Mouse (Mus musculus): ENCODE results near the gene Nup210.

Gene Nup210

DNA sequence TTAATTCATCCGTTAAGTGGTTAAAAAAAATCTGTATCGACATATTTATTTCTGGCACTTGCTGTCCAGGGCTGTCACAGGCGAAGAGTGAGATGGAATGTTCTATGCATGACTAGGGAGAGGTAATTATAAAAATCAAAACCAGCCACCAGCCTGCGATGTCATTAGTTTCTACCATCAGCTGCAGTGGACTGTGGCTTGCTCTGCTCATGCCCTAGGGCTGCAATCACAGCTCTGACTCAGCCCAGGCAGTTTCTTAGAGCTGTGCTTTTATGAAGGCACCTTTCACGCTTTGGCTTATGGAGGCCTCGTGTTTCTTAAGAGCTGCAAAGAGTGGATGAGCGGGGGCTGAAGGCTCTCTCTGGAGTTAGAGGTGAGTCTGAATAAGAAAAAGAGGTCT is 95.8 kb downstream of the Nup210 start:
- DNase-seq (ENCODE audit: low read depth, low spot score): no peak

DNA sequence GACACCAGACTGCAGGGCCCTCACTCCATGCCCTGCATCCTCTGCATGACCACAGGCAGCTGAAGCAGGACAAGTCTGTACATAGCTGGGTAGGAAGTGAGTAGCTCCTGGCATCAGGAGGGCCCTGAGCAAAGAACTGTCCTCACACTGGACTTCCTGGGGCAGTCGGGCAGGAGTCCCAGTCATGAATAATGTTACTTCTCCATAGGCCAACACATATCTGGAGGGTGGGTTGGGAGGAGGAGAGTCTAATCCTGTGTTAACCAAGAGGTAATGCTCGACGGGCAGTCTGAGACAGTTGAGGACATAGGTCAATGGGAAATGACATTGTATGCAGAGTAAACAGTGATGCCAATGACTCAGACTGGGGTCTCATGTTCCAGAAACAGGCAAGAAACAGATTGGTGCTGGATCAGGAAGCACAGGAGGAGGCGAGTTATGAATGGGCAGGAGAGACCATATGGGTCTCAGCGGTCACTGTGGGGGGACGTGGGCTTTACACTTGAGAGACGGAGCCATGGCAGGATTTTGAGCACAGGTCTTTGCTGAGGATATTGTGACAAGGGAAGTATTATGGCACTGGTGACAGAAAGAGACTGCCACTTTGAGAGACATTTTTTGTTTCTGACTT is 99.9 kb downstream of the Nup210 start:
- DNase-seq (ENCODE audit: low read depth, low spot score): no peak

DNA sequence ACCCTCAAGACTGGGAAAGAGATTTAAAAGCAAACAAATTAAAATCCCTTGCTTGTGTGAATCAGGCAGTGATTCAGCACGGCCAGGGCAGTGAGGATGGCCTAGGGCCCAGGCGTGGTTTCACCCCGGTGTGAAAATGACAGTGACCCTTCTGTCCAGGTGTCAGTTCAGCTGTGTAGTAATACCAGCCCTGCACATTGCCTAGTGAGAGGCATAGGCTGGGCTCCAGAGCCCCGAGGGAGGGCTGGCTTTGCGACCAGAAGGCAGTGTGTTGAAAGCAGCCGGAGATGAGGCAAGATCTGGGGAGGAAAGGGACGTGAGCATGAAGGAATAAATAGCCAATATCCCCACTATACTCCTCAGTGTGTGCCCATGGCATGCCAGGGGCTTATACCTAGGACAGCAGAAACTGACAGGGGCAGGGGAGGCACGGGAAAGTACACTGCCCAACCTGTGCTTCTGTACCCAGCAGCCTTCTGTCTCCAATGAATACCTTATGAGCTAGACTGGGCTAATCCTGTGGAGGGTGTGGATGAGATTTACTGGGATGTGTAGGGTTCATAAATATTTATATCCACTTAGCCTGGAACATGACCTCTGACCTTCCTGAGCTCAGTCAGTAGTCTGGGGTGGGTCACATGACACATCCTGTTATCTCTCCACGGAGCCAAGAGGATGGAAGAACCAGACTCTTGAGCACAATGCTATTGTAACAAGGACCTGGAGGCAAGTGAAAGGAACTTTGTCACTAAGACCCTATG is 102.3 kb downstream of the Nup210 start:
- DNase-seq (ENCODE audit: low read depth, low spot score): no peak

DNA sequence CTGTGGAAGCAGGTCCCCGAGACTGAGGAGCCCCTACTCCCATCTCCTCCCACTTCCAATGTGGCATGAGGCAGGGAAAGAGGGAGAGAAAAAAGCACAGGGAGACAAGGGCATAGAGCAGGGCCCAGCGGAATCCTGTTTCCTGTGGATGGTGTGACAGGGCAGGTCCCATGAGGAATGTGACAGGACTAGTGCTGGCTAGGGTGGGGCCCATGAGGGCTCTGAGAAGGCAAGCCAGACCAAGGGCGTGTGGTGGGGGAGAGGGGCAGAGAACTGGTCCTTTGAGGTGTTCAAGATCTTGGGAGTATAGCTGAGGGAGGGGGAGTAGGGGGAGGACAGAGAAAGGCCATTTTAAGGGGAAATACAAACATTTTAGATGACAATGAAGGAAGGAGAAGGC is 104.2 kb downstream of the Nup210 start:
- DNase-seq (ENCODE audit: low read depth, low spot score): no peak

DNA sequence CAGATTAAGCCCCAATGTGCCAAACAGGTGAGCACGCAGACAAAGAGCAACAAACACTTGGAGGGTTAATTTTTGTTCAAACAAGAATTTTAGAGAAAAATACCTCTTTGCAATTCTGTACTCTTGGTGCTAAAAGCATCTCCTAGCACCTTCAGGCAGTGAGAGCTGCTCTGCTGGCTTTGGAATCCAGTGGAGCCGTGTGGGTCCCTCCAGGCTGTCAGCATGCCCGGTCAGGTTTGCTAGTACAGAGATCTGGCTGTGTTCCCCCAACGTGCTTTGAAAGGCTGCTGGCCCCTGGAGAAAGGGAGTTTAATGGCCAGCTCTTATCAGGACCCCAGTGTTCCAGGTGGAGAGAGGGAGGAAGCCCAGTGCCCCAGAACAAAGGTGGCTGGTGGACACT is 105.1 kb downstream of the Nup210 start:
- no peak for DNase-seq (ENCODE audit: low read depth, low spot score)

DNA sequence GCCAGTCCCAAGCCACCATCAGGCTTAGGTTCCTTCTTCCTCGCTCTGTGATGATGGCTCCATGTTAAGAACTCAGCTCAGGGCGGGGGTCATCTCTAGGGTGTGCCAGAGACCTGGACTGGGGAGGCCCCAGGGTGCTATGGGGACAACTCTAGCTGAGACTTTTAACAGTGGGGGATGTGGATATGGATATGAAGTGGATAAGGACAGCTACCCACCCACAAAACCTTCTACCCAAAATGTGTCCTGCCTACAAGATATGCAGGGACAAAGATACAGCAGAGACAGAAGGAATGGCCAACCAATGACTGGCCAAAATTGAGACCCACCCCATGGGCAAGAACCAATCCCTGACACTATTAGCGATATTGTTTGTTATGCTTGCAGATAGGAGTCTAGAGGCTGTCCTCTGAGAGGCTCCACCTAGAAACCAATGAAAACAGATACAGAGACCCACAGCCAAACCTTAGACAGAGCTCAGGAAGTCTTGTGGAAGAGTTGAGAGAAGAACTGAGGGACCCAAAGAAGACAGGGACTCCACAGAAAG is 108.3 kb downstream of the Nup210 start:
- DNase-seq (ENCODE audit: low read depth, low spot score): no peak

DNA sequence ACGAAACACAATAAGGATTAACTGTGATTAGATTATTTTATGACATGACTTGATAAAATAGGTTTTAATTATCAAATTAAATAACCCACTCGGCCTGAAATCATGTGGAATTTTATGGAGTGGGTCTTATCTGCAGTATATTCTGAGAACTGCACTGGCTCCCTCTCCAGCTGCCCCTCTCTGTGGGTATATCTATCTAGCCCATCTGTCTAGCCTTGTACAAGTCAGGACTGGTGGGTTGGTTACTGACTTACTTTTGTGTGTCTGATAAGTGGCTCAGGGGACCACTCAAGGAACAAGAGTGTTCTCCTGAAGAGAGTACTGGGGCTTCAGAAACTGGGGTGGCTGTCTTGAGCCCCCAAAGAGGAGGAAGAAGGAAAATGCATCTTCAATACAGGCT is 109.4 kb downstream of the Nup210 start:
- DNase-seq (ENCODE audit: low read depth, low spot score): no peak

DNA sequence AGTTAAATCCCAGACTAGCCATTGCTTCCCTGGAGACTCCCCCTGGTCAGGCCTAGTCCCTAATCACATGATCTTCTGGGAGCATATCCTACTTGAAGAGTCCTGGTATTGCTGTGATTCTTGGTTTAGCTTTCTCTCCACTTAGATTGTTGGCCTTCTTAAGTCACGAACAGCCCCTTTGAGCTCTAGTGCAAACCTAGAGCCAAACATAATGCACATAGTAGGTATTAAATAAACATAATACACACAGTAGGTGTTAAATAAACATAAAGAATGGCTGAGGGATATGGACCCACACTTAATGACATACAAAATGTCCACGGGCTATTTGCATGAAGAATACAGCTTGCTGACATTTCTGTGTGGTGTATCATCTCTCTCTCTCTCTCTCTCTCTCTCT is 112.5 kb downstream of the Nup210 start:
- no peak for DNase-seq (ENCODE audit: low read depth, low spot score)

- DNase-seq (ENCODE audit: low read depth, low spot score): no peak
Observed at GRCm38 (mm10) chr6:91003310-91003995, 113.2 kb downstream of the Nup210 start.

- DNase-seq (ENCODE audit: low read depth, low spot score): no peak
Observed at GRCm38 (mm10) chr6:91001566-91001965, 115.1 kb downstream of the Nup210 start.

DNA sequence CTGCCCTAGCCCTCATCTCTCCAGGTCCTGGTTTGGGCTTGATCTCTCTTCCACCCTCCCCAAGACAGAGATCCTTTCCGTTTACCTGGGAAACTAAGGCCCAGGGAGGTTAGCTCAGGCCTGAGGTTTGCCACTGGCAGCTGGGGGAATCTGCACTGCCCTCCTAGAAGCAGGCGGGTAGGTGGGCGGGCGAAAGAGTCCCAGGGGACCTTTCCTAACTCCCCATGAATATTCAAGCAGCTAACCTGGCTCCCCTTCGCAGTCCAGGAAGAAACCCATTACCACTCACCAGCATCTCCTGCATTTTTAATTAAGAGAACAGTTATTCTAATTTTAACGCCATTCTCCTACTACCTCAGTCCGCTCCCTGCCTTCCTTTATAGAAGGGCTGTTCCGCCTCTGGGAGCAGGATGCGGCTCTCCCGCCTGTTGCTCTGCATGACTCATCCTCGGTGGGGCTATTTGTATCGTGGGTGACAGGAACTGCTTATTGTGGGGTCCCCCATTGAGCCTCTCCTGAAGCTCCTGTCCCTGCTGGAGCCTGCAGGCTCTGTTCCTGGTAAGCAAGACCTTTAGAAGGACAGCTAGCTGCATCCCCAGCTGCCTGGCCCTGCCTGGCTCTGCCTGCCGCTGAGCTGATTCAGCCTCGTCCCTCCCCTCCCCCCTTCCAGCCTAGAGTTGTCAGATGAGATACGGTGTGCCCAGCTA is 115.7 kb downstream of the Nup210 start:
- DNase-seq (ENCODE audit: low read depth, low spot score): no peak

DNA sequence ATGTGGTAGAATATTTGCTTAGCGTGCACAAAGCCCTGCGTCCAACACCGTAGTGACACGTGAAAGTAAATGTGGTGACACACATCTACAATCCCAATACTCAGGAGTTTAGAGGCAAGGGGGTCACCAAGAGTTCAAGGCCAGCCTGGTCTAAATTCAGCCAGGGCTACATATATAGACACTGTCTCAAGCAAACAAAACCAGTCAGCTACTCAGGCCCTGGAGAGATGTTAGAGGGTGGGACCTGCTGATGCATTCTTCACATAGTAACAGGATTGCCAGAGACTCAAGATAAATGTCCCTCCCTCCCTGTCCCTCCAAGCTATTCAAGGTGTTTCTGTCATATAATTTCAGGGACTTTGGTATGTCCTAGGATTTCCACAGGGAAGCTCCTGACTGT is 117.5 kb downstream of the Nup210 start:
- DNase-seq (ENCODE audit: low read depth, low spot score): no peak

DNA sequence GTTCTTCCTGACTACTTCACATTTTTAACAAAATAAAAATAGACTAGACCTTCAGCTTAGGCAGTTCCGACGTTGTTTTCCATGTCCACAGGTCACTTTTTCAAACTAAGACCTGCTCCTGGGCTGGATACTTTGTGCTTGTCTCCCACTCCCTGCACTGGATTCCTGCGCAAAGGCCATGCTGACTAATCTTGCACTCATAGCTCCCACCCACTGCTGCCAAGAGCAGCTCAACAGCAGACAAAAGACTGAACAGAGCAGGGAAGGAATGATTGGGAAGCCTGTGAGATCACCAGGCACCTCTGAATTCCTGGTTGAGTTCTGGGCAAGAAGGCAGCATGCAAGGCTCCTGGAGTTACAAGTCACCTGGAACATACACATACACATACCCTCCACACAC is 119.6 kb downstream of the Nup210 start:
- DNase-seq (ENCODE audit: low read depth, low spot score): no peak

GRCm38 (mm10) chr6:90996181-90996580 is 120.4 kb downstream of the Nup210 start:
- DNase-seq (ENCODE audit: low read depth, low spot score): no peak

DNA sequence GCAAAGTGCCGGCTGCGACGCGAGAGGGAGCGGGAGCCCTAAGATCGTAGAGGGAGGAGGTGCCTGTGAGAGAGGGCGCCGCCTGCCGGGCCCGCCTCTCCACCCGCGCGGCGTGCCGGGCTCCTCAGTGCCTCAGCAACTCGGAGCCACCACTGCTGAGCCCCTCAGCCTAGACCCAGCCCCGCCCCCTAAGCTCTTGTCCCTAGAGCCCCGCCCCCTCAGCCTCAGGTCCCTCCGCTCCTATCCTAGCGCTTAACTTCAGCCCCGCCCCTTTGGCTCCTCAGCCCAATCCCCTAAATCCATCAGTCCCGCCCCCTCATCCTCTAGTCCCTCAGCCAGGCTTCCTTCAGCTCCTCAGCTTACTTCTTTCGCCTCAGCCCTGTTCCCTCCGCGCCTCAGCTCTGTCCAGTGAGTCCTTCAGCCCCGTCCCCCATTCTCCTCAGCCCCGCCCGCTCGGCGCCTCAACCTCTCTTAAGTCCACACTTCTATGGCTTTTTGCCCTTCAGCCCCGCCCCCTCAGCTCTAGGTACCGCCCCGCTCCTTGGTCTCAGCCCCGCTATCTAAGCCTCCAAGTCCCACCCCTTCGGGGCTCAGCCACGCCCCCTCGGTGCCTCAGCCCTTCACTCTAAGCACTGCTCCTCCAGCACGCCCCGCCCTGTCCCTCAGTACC is 127.8 kb downstream of the Nup210 start, which contains the start of gene Iqsec1:
Gene Iqsec1 (minus strand): TSS at position 38 of the 670 bp plus-strand sequence.
- DNase-seq (ENCODE audit: low read depth, low spot score): peak; percentile 75

GRCm38 (mm10) chr6:90988299-90988625 is 128.4 kb downstream of the Nup210 start:
- DNase-seq (ENCODE audit: low read depth, low spot score): no peak

DNA sequence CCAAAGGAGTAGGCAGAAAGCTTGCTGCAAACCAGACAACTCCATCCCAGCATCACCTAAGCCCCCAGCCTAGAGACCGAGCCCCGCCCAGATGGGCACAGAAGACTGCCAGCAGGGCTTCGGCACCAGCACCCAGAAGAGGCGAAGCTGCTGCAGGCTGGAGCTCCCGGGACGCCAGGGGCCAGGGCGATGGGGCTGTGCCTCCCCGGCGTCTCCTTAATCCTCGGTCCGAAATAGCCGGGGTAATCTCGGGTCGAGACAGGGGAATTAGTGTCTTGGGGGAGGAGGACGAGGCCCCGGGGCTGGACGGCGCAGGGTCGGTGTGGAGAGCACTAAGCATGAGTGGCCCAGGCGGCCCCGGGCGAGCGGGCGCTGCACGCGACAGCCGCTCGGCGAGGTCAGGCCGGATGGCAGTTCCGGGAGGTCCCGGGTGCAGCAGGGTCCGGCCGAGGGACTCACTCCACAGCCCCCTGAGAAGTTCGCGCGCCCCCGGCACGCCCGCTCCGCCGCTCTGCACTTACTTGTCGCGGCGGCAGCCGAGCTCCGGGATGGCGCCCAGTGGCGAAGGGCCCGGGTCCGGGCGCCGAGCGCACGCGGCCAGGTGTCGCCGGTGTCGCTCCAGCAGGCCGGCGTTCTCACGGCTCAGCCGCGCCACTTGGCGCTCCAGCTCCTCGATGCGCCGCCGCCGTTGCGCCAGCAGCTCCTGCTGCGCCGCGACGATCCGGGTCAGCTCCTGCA is 128.9 kb downstream of the Nup210 start:
- DNase-seq (ENCODE audit: low read depth, low spot score): peak; percentile 21

- DNase-seq (ENCODE audit: low read depth, low spot score): no peak
Observed at GRCm38 (mm10) chr6:90984101-90984500, 132.5 kb downstream of the Nup210 start.

GRCm38 (mm10) chr6:90974279-90974678 is 142.3 kb downstream of the Nup210 start:
- no peak for DNase-seq (ENCODE audit: low read depth, low spot score)

- DNase-seq (ENCODE audit: low read depth, low spot score): no peak
Observed at GRCm38 (mm10) chr6:90969341-90969871, 147.2 kb downstream of the Nup210 start.
